Mouse (Mus musculus): ENCODE data around the gene Akr1d1.

Akr1d1 gene

GRCm38 (mm10) chr6:37571939-37572338 is 42.0 kb downstream of the Akr1d1 start:
- DNase-seq, result no peak

GRCm38 (mm10) chr6:37572935-37573334 is 43.0 kb downstream of the Akr1d1 start:
- DNase-seq, result no peak

GRCm38 (mm10) chr6:37580476-37580875 is 50.5 kb downstream of the Akr1d1 start:
- no peak for DNase-seq

GRCm38 (mm10) chr6:37589340-37589962 is 59.5 kb downstream of the Akr1d1 start:
- peak; percentile 41 for DNase-seq

- no peak for DNase-seq
These were observed 60.8 kb downstream of the Akr1d1 start for GRCm38 (mm10) chr6:37590800-37591199.

- peak; percentile 12 for DNase-seq
These were observed 62.4 kb downstream of the Akr1d1 start for GRCm38 (mm10) chr6:37592101-37593032.

- no peak for DNase-seq
These were observed 63.0 kb downstream of the Akr1d1 start for GRCm38 (mm10) chr6:37593033-37593374.

- DNase-seq, result no peak
These were observed 63.6 kb downstream of the Akr1d1 start for GRCm38 (mm10) chr6:37593551-37594089.

- no peak for DNase-seq
These were observed 67.1 kb downstream of the Akr1d1 start for GRCm38 (mm10) chr6:37597088-37597487.

- no peak for DNase-seq
These were observed 68.1 kb downstream of the Akr1d1 start for GRCm38 (mm10) chr6:37598033-37598432.

GRCm38 (mm10) chr6:37600976-37601498 is 71.1 kb downstream of the Akr1d1 start:
- no peak for DNase-seq

- DNase-seq, result no peak
These were observed 73.1 kb downstream of the Akr1d1 start for GRCm38 (mm10) chr6:37602857-37603765.

- DNase-seq, result no peak
These were observed 74.4 kb downstream of the Akr1d1 start for GRCm38 (mm10) chr6:37604178-37604883.

GRCm38 (mm10) chr6:37604884-37605269 is 74.9 kb downstream of the Akr1d1 start:
- DNase-seq, result no peak

- no peak for DNase-seq
These were observed 77.7 kb downstream of the Akr1d1 start for GRCm38 (mm10) chr6:37607511-37608289.

GRCm38 (mm10) chr6:37612603-37613284 is 82.8 kb downstream of the Akr1d1 start:
- DNase-seq, result no peak

- DNase-seq, result no peak
These were observed 85.5 kb downstream of the Akr1d1 start for GRCm38 (mm10) chr6:37615490-37615889.

- DNase-seq, result no peak
These were observed 86.2 kb downstream of the Akr1d1 start for GRCm38 (mm10) chr6:37616136-37616535.

GRCm38 (mm10) chr6:37617431-37618011 is 87.5 kb downstream of the Akr1d1 start:
- no peak for DNase-seq

Measured in right cerebral cortex, postnatal 25 days (tissue).